Mouse (Mus musculus): Measurements from ENCODE around the gene Akap8l. TPM values are rescaled to one million over a fixed set of nuclear protein-coding genes. Genes with fewer than 3 reads are reported as not detected.

Akap8l gene
- polyA plus RNA-seq, 1 experiment from 2014 or later = 82.0 TPM

GRCm38 (mm10) chr17:32367706-32368105, 17.3 kb upstream of the Akap8l start:
- no peak for DNase-seq
- peaks cover 3% of the 10 kb centered on the region; the same call in 1 of the 2 replicates for H3K36me3 ChIP-seq (ENCODE audit: insufficient read depth)
- no peak overlapping the region for H3K4me2 ChIP-seq
- no peak for ATAC-seq (ENCODE audit: insufficient read depth)
- no peaks in the 10 kb centered on the region for H3K27me3 ChIP-seq (ENCODE audit: insufficient read depth, low read length)
- 86% methylated on average over 11 of the region's 11 CpGs for WGBS
- TF ChIP-seq CTCF (IDR thresholded peaks at IDR 0.05; ENCODE audit: low read depth) = no peak
- peaks cover 7% of the 10 kb centered on the region; the same call in 1 of the 2 replicates for H3K4me1 ChIP-seq (ENCODE audit: insufficient read depth)
- H3K4me3 ChIP-seq (ENCODE audit: low read depth, low read length) = no peak overlapping the region
- H3K27ac ChIP-seq (ENCODE audit: low read depth) = no peak overlapping the region
- no peak overlapping the region for H3K9ac ChIP-seq
- no peaks in the 10 kb centered on the region for H3K9me3 ChIP-seq (ENCODE audit: low read depth, low read length)

DNA sequence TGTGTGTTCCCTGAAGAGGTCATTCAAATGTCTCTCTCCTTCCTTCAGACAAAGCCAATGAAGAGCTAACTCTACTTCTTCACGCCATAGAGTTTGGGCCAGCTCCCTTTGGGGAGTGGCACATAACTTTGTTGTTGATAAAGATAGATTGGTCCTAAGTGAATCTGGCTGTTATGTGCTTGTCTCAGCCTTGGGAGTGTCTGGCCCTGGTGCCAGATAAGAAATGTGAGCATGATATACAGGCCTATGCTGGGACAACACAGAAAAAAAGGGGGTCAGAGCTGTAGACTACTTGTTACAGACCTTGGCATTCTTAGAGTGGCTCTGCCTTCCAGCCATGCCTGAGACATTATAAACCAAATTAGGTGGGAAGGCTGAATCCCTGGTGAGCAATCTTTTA, 14.9 kb upstream of the Akap8l start:
- no peak for TF ChIP-seq CTCF (IDR thresholded peaks at IDR 0.05; ENCODE audit: low read depth)
- Histone ChIP-seq H3K4me2 (peak overlapping the region; percentile 66; the same call in 1 of the 2 replicates), H3K36me3 (ENCODE audit: insufficient read depth) (peaks cover 27% of the 10 kb centered on the region), H3K4me3 (ENCODE audit: low read depth, low read length) (no peak overlapping the region), H3K4me1 (ENCODE audit: insufficient read depth) (peaks cover 7% of the 10 kb centered on the region; the same call in 1 of the 2 replicates), H3K27ac (ENCODE audit: low read depth) (no peak overlapping the region), H3K9ac (no peak overlapping the region), H3K27me3 (ENCODE audit: insufficient read depth, low read length) (no peaks in the 10 kb centered on the region), H3K9me3 (ENCODE audit: low read depth, low read length) (no peaks in the 10 kb centered on the region)
- no peak for ATAC-seq (ENCODE audit: insufficient read depth)
- DNase-seq = no peak
- WGBS = 61% methylated on average over 1 of the region's 1 CpGs

GRCm38 (mm10) chr17:32364850-32365249, 14.4 kb upstream of the Akap8l start:
- no peaks in the 10 kb centered on the region for H3K9me3 ChIP-seq (ENCODE audit: low read depth, low read length)
- peak overlapping the region; percentile 97 for H3K4me3 ChIP-seq (ENCODE audit: low read depth, low read length)
- no peaks in the 10 kb centered on the region for H3K27me3 ChIP-seq (ENCODE audit: insufficient read depth, low read length)
- ATAC-seq (ENCODE audit: insufficient read depth) (peak; percentile 8; the same call in 1 of the 2 replicates), DNase-seq (no peak)
- H3K36me3 ChIP-seq (ENCODE audit: insufficient read depth) = peaks cover 32% of the 10 kb centered on the region
- H3K27ac ChIP-seq (ENCODE audit: low read depth) = peak overlapping the region; percentile 51
- WGBS = 46% methylated on average over 5 of the region's 5 CpGs
- peak overlapping the region; percentile 66 for H3K4me2 ChIP-seq
- no peak for TF ChIP-seq CTCF (IDR thresholded peaks at IDR 0.05; ENCODE audit: low read depth)
- H3K9ac ChIP-seq = peak overlapping the region; percentile 32
- peaks cover 7% of the 10 kb centered on the region; the same call in 1 of the 2 replicates for H3K4me1 ChIP-seq (ENCODE audit: insufficient read depth)

- H3K4me2 ChIP-seq = peak overlapping the region; percentile 66
- peaks cover 37% of the 10 kb centered on the region for H3K36me3 ChIP-seq (ENCODE audit: insufficient read depth)
- H3K4me3 ChIP-seq (ENCODE audit: low read depth, low read length) = peak overlapping the region; percentile 97
- H3K9me3 ChIP-seq (ENCODE audit: low read depth, low read length) = no peaks in the 10 kb centered on the region
- DNase-seq (peak; percentile 97), ATAC-seq (ENCODE audit: insufficient read depth) (peak; percentile 91)
- peak; percentile 14; the same call in 1 of the 2 replicates for TF ChIP-seq CTCF (IDR thresholded peaks at IDR 0.05; ENCODE audit: low read depth)
- peak overlapping the region; percentile 96 for H3K9ac ChIP-seq
- peaks cover 7% of the 10 kb centered on the region; the same call in 1 of the 2 replicates for H3K4me1 ChIP-seq (ENCODE audit: insufficient read depth)
- peak overlapping the region; percentile 51 for H3K27ac ChIP-seq (ENCODE audit: low read depth)
- H3K27me3 ChIP-seq (ENCODE audit: insufficient read depth, low read length) = no peaks in the 10 kb centered on the region
- 0% methylated on average over 30 of the region's 47 CpGs for WGBS
These were observed 13.9 kb upstream of the Akap8l start for GRCm38 (mm10) chr17:32364331-32364730.

GRCm38 (mm10) chr17:32363821-32364301, 13.5 kb upstream of the Akap8l start:
- Histone ChIP-seq H3K4me1 (ENCODE audit: insufficient read depth) (peaks cover 7% of the 10 kb centered on the region; the same call in 1 of the 2 replicates), H3K4me2 (peak overlapping the region; percentile 66), H3K27ac (ENCODE audit: low read depth) (peak overlapping the region; percentile 51), H3K4me3 (ENCODE audit: low read depth, low read length) (peak overlapping the region; percentile 97), H3K9ac (peak overlapping the region; percentile 96), H3K36me3 (ENCODE audit: insufficient read depth) (peaks cover 42% of the 10 kb centered on the region), H3K27me3 (ENCODE audit: insufficient read depth, low read length) (no peaks in the 10 kb centered on the region), H3K9me3 (ENCODE audit: low read depth, low read length) (no peaks in the 10 kb centered on the region)
- DNase-seq = peak; percentile 30
- no peak for TF ChIP-seq CTCF (IDR thresholded peaks at IDR 0.05; ENCODE audit: low read depth)
- ATAC-seq (ENCODE audit: insufficient read depth) = peak; percentile 48
- 0% methylated on average over 50 of the region's 50 CpGs for WGBS

GRCm38 (mm10) chr17:32362686-32363085, 12.3 kb upstream of the Akap8l start:
- H3K27ac ChIP-seq (ENCODE audit: low read depth) = no peak overlapping the region

DNA sequence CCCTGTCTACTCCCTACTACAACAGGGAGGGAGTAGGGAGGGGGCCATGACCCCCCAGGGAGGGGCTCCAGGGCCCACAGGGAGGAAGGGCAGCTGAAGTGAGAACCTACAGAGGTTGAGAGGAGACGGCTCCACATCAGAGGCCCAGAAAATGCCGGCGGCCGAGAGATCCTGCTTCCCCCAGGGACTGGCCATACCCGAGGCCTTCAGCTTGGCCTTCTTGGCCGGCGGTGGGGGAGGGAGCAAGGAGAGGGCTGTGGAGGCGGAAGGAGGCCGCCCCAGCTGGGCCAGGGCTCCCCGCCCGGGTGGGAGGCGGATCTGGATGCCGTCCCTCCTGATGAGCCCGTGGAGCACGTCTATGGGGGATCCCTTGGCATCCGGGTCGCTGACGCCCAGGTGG, 9.5 kb upstream of the Akap8l start:
- H3K9ac ChIP-seq = no peak overlapping the region
- no peak overlapping the region for H3K27ac ChIP-seq (ENCODE audit: low read depth)
- H3K4me1 ChIP-seq (ENCODE audit: insufficient read depth) = 0 out of 2 replicates have a peak, but pooled peaks cover 4% of the 10 kb centered on the region
- H3K9me3 ChIP-seq (ENCODE audit: low read depth, low read length) = no peaks in the 10 kb centered on the region
- WGBS = 91% methylated on average over 18 of the region's 18 CpGs
- DNase-seq (no peak), ATAC-seq (ENCODE audit: insufficient read depth) (no peak)
- TF ChIP-seq CTCF (IDR thresholded peaks at IDR 0.05; ENCODE audit: low read depth) = no peak
- H3K36me3 ChIP-seq (ENCODE audit: insufficient read depth) = peaks cover 79% of the 10 kb centered on the region
- no peak overlapping the region for H3K4me2 ChIP-seq
- H3K4me3 ChIP-seq (ENCODE audit: low read depth, low read length) = no peak overlapping the region
- no peaks in the 10 kb centered on the region for H3K27me3 ChIP-seq (ENCODE audit: insufficient read depth, low read length)

More at GRCm38 (mm10) chr17:32362686-32363085, 12.3 kb upstream of the Akap8l start:
- Histone ChIP-seq H3K36me3 (ENCODE audit: insufficient read depth) (peaks cover 54% of the 10 kb centered on the region), H3K9ac (peak overlapping the region; percentile 96), H3K9me3 (ENCODE audit: low read depth, low read length) (no peaks in the 10 kb centered on the region), H3K4me1 (ENCODE audit: insufficient read depth) (0 out of 2 replicates have a peak, but pooled peaks cover 4% of the 10 kb centered on the region), H3K27me3 (ENCODE audit: insufficient read depth, low read length) (no peaks in the 10 kb centered on the region), H3K4me3 (ENCODE audit: low read depth, low read length) (peak overlapping the region; percentile 97), H3K4me2 (peak overlapping the region; percentile 66)
- no peak for TF ChIP-seq CTCF (IDR thresholded peaks at IDR 0.05; ENCODE audit: low read depth)
- 77% methylated on average over 4 of the region's 4 CpGs for WGBS
- ATAC-seq (ENCODE audit: insufficient read depth) (no peak), DNase-seq (no peak)
